Mouse (Mus musculus) gastrocnemius, postnatal 10 days (tissue): ENCODE results near the gene Kcna2. TPM values are rescaled to one million over a fixed set of nuclear protein-coding genes. Genes with fewer than 3 reads are reported as not detected.

Experiments
- DNase-seq: peaks from one replicate; pipeline ENCODE4 v3.0.0; 2021; ENCODE audit warnings: mixed read lengths
- long read RNA-seq, 2 experiments: library from polyadenylated mRNA; stranded (forward); transcript quantifications; one replicate each; pipeline ENCODE4 v2.0.0; 2021
- total RNA-seq, 2 experiments: library from RNA; stranded (reverse); gene quantifications; 2 replicates each; pipeline ENCODE4 v1.2.3; 2021

The Kcna2 gene
- total RNA-seq, result 1 to 10 TPM; 2.9 to 5.0 TPM
- long read RNA-seq, experiment 1, partial matches to known transcripts, result 0 of 2 reads
- long read RNA-seq, experiment 1, other reads (novel, unspliced or antisense), result 2 of 2 reads
- long read RNA-seq, experiment 2, partial matches to known transcripts, result 0 of 1 reads
- long read RNA-seq, experiment 2, other reads (novel, unspliced or antisense), result 1 of 1 reads

- DNase-seq, result no peak
Measured at GRCm38 (mm10) chr3:107100811-107101455, at the start of gene Kcna2. Gene Kcna2, plus strand, starts transcription at chr3:107101146.

- DNase-seq, result no peak
Measured at GRCm38 (mm10) chr3:107061468-107061867, 39.5 kb upstream of the Kcna2 start.

DNA sequence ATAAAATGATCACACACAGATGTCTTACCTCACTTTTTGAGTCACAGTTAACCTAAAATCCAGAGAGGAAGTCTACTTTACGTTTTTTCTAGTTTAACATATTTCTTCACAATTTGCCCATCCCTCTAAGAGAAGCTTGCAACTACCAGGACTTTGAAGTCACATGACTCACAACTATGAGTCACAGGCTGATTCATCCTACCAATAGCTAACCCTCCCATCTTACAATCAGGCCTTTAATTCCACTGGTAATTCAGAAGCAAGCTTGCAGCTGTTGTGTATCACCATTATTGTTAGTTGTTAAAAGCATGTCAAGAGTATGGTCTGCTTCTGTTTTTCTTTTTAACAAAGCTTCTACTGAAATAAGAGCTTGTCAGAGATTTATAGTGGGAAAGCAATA is 38.2 kb upstream of the Kcna2 start:
- no peak for DNase-seq

DNA sequence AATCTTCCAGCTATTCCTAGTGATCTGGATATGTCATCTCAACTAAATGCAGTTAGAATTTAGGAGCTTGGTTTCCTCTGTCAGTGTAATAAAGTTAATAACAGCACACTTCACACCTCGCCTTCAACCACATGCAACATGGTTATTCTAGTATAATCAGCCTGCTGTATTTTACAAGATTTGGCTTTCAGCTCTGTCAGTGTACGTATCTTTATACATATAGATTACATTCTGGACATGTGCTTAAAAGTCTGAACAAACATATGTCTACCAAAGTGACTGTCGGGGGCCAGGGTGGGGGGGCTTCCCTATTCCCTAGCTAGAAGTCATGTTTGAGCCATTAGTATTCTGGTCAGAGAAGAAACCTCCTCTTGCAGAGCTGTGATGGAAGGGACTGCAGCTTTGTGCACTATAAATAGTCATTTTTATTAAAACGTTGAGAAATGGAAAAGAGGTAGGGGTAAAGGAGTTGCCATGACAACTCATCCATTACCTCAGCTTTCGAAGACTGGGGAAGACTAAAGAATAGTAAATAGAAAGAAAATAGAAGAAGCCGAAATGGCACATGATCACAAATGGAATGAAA is 35.3 kb upstream of the Kcna2 start:
- no peak for DNase-seq

DNA sequence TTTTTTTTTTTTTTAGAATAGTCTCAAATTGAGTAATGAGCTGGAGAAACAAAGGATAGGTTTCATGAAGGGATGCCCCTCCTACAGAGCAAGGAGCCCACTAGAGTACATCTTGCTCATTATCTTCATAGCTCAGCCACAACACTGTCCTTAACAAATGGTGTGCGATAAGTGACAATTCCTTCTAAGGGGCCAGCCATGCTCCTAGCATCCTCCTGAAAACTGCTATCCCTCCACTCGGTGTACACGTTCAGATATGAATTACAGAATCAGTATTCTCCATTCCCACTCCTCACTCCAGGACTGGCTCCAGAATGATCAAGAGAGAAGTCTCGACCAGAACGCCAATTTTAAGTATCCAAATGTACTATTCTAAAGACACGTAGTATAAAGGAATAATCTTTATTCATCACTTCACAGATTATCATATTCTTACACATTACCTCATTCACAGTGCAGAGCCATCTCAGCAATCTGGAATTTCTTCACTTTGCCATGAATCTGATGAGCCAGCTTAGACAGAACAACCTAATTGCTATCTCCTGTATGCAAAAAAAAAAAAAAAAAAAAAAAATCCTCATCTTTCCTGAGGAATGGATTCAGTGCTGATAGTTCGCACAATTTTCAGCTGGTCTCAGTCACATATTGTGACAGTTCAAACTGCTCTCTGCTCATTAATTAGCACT is 34.6 kb upstream of the Kcna2 start:
- no peak for DNase-seq

- DNase-seq, result no peak
Measured at GRCm38 (mm10) chr3:107067245-107067644, 33.7 kb upstream of the Kcna2 start.

GRCm38 (mm10) chr3:107073863-107074262 is 27.1 kb upstream of the Kcna2 start:
- DNase-seq, result no peak

DNA sequence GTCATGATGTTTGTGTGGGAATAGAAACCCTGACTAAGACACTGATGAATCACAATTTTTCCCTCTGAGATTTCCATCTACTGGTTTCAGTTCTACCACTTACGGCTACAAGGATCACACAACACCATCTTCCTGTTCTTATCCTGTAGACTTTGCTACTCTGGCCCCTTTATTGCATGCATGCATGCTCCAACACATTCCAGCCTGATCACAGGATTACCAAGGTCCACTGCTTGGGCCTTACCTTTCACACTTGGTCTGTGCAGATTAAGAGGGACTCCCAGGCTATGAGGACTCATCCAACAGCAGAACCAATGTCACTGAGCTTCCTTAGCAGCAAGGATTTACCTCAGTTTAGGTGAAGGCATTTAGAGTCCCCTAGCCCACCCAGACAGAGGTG is 25.2 kb upstream of the Kcna2 start:
- no peak for DNase-seq

DNA sequence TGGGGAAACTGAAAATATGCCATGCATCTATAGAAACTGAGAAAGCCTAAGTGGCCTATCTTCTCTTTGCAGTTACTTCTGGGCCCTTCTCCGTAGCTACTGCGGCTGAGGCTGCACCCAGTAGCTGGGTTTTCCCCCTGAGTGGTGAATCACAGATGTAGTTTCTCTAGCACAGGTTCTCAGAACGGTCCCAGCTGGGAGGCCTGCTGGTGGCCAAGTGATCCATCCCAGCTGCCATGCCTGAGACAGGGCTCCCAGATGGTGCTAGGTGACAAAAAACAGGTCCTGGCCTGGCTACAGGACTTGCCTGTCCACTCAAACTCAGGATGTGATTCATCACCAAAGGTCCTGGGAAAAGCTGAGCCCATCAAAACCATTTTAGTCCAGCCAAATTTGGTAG is 24.3 kb upstream of the Kcna2 start:
- DNase-seq, result no peak

DNA sequence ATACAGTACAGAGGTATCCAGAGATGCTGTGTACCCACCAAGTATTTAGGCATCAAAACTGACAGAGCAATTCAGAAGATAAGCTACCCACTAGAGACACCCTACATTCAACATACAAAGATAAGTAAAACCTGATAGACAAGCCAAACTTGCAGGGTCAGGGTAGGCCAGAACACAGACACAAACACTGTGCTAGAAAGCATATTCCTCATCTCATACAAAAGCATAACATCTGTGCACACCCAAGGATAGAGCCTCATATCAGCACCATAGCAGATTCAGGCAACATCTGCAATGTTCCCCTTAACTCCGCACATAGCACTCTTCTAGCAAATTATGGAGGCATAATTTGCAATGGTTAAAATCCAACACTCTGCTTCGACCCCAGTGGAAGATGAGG is 23.8 kb upstream of the Kcna2 start:
- DNase-seq, result no peak

DNA sequence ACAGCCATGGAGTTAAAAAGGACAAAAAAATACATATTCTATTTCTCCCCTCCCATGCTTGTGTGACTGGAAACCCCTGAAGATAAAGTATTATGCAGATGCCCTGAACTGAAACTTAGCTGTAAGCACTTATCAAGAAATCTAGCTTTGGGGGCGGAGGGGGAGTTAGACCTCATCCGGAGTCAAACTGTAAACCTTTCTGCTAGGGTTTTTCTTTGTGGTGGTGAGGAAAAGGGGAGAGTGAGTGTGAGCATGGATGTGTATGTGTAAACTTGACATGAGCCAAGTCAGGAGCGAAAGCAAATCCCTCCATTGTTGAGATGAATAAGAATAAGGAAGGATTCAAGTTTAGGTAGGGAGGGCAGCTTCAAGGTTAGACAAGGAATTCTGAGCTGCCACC is 20.1 kb upstream of the Kcna2 start:
- no peak for DNase-seq

DNA sequence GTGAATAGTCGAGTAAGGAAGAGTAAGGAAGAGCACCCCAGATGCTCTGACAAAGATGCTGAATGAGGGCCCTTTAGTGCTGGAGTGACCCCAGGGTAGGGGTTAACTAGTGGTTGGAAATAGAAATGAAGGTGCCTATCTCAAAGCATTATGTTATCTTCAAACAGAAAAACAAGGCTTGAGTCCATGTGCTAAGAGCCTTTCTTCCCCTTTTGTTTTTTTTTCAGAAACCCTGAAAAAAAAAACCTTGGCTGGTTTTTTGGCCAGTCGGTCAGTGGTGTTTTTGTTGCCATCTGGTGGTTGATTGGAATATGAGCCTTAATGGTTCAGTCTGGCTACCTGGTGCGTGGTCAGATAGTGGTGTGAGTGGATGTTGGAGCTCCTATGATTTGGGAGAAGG is 19.7 kb upstream of the Kcna2 start:
- no peak for DNase-seq

DNA sequence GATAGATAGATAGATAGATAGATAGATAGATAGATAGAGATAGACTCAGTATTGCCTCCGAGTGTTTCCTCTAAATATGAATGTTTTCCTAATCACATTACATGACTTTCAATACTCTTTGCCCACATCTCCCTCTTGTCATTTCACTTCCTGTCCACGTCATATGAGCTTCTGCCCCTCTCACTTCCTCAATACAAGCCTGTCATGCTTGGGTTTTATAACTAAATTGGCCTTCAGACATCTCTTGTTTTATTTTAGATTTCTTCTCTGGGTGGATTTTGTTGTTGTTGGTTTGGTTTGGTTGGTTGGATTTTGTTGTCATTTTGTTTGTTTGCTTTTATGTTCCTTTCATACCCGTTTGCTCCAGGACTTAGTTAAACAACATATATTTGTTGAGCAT is 16.4 kb upstream of the Kcna2 start:
- DNase-seq, result no peak

GRCm38 (mm10) chr3:107087410-107087809 is 13.5 kb upstream of the Kcna2 start:
- no peak for DNase-seq

DNA sequence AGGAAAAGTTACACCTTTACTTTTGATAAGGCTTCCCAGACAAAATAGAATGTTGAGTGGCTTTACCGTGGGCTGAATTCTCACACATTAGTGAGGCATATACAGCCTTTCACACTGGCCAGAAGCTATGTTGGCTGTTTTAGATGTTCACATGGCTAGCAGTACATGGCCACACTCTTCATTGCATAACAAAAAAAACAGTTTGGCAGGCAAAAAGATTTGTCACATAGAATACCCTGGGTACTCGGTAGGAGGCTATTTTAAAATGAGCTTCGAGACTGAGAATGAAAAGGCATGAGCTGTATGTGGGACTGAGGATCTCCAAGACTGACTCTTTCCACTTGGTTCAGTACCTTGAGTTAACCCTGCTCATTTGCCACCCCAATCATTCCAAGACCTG is 12.1 kb upstream of the Kcna2 start:
- DNase-seq, result no peak

DNA sequence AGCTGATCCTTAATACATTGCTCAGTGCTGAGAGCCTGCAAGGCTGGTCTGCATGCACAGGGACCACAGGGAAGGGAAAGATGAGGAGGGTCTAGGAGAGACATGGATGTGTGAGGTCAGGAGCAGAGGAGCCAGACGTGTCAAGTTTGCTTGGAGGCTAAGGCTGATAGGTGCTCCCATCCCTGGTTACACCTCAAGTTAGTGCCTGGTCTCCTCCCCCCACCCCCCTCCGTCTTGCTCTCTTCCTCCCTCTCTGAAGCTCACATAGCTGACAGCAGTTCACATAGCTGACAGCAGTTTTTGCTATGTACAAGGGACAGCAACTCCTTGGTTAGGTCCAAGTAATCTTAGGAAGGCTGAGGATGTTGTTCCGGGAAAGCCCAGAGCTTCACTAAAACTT is 11.5 kb upstream of the Kcna2 start:
- DNase-seq, result no peak

DNA sequence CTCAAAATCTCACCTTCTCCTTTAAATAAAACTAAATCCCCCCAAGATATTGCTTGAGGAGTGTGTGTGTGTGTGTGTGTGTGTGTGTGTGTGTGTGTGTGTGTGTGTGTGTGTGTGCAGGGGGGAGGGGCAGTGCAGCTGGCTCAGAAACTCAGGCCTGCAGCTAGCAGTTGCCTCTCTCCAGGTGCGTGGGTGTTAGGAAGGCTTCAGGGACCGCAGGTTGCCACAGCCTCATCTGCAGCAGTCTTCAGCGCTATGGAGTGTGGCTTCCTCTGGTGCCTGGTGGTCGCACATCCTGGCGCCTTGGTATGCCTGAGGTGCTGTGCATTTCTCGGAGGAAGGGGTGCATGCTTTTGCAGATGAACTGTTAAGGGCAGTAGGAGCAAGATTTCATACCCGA is 10.9 kb upstream of the Kcna2 start:
- DNase-seq, result no peak

GRCm38 (mm10) chr3:107090403-107091150 is 10.4 kb upstream of the Kcna2 start:
- DNase-seq, result no peak

DNA sequence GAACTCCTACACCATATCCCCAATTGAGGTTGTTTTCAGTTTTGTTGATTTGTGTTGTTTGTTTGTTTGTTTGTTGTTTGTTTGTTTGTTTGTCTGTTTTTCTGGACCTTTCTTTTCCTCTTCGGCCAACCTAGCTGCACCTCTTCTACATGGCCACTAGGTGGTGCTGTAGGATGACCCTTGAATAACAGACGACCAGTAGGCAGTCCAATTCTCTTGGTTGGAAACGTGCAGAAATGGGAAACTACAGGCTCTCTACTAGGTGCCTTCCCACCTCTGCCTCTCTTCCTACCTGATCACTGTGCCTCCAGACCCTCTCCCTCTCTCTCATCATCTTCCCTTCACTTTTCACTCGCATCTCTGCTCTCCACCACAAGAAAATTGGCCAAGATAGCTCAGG is 6.9 kb upstream of the Kcna2 start:
- peak; percentile 24 for DNase-seq

DNA sequence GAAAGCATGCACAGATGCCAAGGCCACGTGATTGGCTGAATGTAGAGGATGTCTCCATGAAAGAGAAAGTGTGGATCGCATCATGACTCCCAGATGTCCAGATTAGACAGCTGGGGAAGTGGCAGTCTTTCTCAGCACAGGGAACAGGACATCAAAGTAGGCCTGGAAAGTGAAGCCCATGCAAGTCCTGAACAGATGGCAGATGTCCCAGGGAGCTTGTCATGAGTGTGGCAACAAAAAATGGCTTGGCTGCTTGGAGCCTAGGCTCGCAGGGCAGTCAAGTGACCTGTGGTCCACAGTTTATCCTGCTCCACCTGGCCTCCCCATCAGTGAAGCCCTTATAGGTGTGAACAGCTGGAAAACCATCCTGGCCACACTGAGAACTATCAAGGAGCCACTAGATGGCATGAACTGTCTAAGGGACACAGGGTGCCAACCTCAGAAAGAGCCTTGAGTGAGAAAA is 4.6 kb upstream of the Kcna2 start:
- DNase-seq, result no peak

- no peak for DNase-seq
Measured at GRCm38 (mm10) chr3:107099866-107100265, 1.1 kb upstream of the Kcna2 start.

DNA sequence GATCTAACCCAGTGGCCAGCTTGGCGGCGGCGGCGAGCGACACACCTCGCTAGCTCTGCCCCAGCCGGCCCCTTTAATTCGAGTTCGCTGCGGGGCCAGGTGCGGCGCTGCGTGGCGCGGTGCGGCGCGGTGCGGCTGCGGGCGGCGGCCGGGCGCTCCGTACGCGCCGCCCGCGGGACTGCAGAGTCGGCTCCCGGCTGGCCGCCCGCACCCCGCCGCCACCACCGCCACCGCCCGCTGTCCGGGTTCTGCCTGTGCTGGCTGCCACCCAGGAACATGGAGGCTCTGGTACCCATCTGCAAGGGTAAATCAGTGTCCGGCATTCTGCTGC is 475 bp downstream of the Kcna2 start:
- DNase-seq, result peak; percentile 19
